ENCODE assay signal across 8 mouse cellular contexts in genomic region chr1:58423371-58424248, GRCm38 (mm10). TPM values are rescaled to one million over a fixed set of nuclear protein-coding genes. Genes with fewer than 3 reads are reported as not detected.
DNase-seq lines count a peak whose midpoint lies in the region; ATAC-seq and TF ChIP-seq lines count a peak whose summit lies in the region.

Gene Clk1, minus strand, starts transcription at chr1:58424066.

- no peak for TF ChIP-seq EP300 in MEL (IDR thresholded peaks at IDR 0.05; ENCODE audit: low read depth in 1 of 2, low read length in 2 of 2)

- H3K36me3 ChIP-seq in MEL (ENCODE audit: control insufficient read depth in 1 of 2, insufficient read depth in 2 of 2, low read length in 2 of 2), result peaks cover 19 to 22% of the 10 kb centered on the region in 2 experiments
- H3K36me3 ChIP-seq in forebrain, postnatal 0 days (ENCODE audit: insufficient read depth), result peaks cover 23% of the 10 kb centered on the region
- H3K36me3 ChIP-seq in lung, embryonic 16.5 days (ENCODE audit: control insufficient read depth, insufficient read depth, low read length), result peaks cover 23% of the 10 kb centered on the region

- ATAC-seq in forebrain, postnatal 0 days, result peak; percentile 91
- ATAC-seq in lung, embryonic 16.5 days (ENCODE audit: low read depth), result peak; percentile 97

- TF ChIP-seq POLR2A in MEL (IDR thresholded peaks at IDR 0.05; ENCODE audit: control insufficient read depth in 1 of 2, insufficient read depth in 1 of 2, low read depth in 1 of 2, low read length in 2 of 2, poor library complexity in 1 of 2), result peak; percentile 83 to 97
- TF ChIP-seq POLR2A in cerebellum, adult 2 months (IDR thresholded peaks at IDR 0.05; ENCODE audit: borderline replicate concordance, insufficient read depth, low read length), result peak; percentile 100

- no peaks in the 10 kb centered on the region for H3K27me3 ChIP-seq in MEL (ENCODE audit: control insufficient read depth in 1 of 2, insufficient read depth in 2 of 2, low read length in 2 of 2)
- no peaks in the 10 kb centered on the region for H3K27me3 ChIP-seq in cerebellum, adult 2 months (ENCODE audit: control insufficient read depth, insufficient read depth, low read length)
- no peaks in the 10 kb centered on the region for H3K27me3 ChIP-seq in forebrain, postnatal 0 days (ENCODE audit: insufficient read depth, low read length)
- H3K27me3 ChIP-seq in lung, embryonic 16.5 days (ENCODE audit: control insufficient read depth, insufficient read depth, low read depth, low read length), result no peaks in the 10 kb centered on the region

- peak; percentile 95 for DNase-seq in MEL (ENCODE audit: low read depth, low spot score)
- peak; percentile 97 to 99 for DNase-seq in cerebellum, adult 2 months
- DNase-seq in forebrain, postnatal 0 days, result peak; percentile 97
- DNase-seq in heart, postnatal 4 days, result peak; percentile 99
- DNase-seq in layer of hippocampus, adult 9-10 months (ENCODE audit: low spot score), result peak; percentile 94
- peak; percentile 99 for DNase-seq in ovary, postnatal 10 days (ENCODE audit: low spot score)
- peak; percentile 91 to 96 for DNase-seq in thymus, postnatal 10 days (ENCODE audit: low spot score in 2 of 2)

- no peak for TF ChIP-seq RAD21 in MEL (IDR thresholded peaks at IDR 0.05; ENCODE audit: low read depth, low read length)

- no peaks in the 10 kb centered on the region for H3K9me3 ChIP-seq in MEL (replicated peaks; ENCODE audit: insufficient read depth, low read length)
- H3K9me3 ChIP-seq in forebrain, postnatal 0 days (ENCODE audit: low read length), result no peaks in the 10 kb centered on the region
- H3K9me3 ChIP-seq in lung, embryonic 16.5 days (ENCODE audit: control insufficient read depth, low read length), result no peaks in the 10 kb centered on the region

- peak within 1 kb of the TSS; percentile 93 for H3K27ac ChIP-seq in MEL (ENCODE audit: control insufficient read depth, low read depth, low read length)
- peak within 1 kb of the TSS; percentile 93 for H3K27ac ChIP-seq in cerebellum, adult 2 months (ENCODE audit: insufficient read depth, low read length)
- H3K27ac ChIP-seq in forebrain, postnatal 0 days (ENCODE audit: low read depth, low read length), result peak within 1 kb of the TSS; percentile 100
- peak within 1 kb of the TSS; percentile 99 for H3K27ac ChIP-seq in lung, embryonic 16.5 days (ENCODE audit: low read length)

- H3K4me1 ChIP-seq in MEL (ENCODE audit: control insufficient read depth in 1 of 2, insufficient read depth in 2 of 2, low read length in 2 of 2), result peaks cover 0 to 5% of the 10 kb centered on the region in 2 experiments; a peak in 1 of 4 replicates
- peaks cover 3% of the 10 kb centered on the region; the same call in 1 of the 2 replicates for H3K4me1 ChIP-seq in cerebellum, adult 2 months (ENCODE audit: control insufficient read depth, insufficient read depth, low read length)
- H3K4me1 ChIP-seq in forebrain, postnatal 0 days (ENCODE audit: insufficient read depth), result peaks cover 7% of the 10 kb centered on the region
- H3K4me1 ChIP-seq in lung, embryonic 16.5 days (replicated peaks; ENCODE audit: control insufficient read depth, insufficient read depth, low read length), result peaks cover 17% of the 10 kb centered on the region

- under 1% methylated on average over 79 of the region's 79 CpGs for WGBS in cerebellum, adult 2 months
- WGBS in forebrain, postnatal 0 days, result 1% methylated on average over 79 of the region's 79 CpGs
- WGBS in lung, embryonic 16.5 days, result under 1% methylated on average over 79 of the region's 79 CpGs

- H3K4me3 ChIP-seq in MEL (ENCODE audit: control insufficient read depth in 1 of 2, insufficient read depth in 1 of 2, low read depth in 2 of 2, low read length in 2 of 2), result peak within 1 kb of the TSS; percentile 90 to 95
- peak within 1 kb of the TSS; percentile 93 for H3K4me3 ChIP-seq in cerebellum, adult 2 months (replicated peaks; ENCODE audit: insufficient read depth, low read depth, low read length)
- peak within 1 kb of the TSS; percentile 85 for H3K4me3 ChIP-seq in forebrain, postnatal 0 days (ENCODE audit: low read depth, low read length)
- H3K4me3 ChIP-seq in lung, embryonic 16.5 days (ENCODE audit: low read length), result peak within 1 kb of the TSS; percentile 93

- H3K9ac ChIP-seq in MEL (ENCODE audit: control insufficient read depth, low read depth, low read length, poor library complexity, severe bottlenecking), result peak within 1 kb of the TSS; percentile 96
- H3K9ac ChIP-seq in forebrain, postnatal 0 days, result peak within 1 kb of the TSS; percentile 99
- peak within 1 kb of the TSS; percentile 100 for H3K9ac ChIP-seq in lung, embryonic 16.5 days (ENCODE audit: low read length)

- no peak for TF ChIP-seq CTCF in MEL (IDR thresholded peaks at IDR 0.05 in 2 of 3, conservative IDR thresholded peaks at IDR 0.05 in 1 of 3; ENCODE audit: control insufficient read depth in 1 of 3, insufficient read depth in 1 of 3, low read depth in 2 of 3, low read length in 3 of 3, poor library complexity in 1 of 3, severe bottlenecking in 1 of 3)
- TF ChIP-seq CTCF in cerebellum, adult 2 months (IDR thresholded peaks at IDR 0.05; ENCODE audit: borderline replicate concordance, insufficient read depth, low read depth, low read length), result no peak
- no peak for TF ChIP-seq CTCF in forebrain, postnatal 0 days (IDR thresholded peaks at IDR 0.05; ENCODE audit: low read depth)

- peak within 1 kb of the TSS; percentile 60 for H3K4me2 ChIP-seq in forebrain, postnatal 0 days (ENCODE audit: low read depth)
- H3K4me2 ChIP-seq in lung, embryonic 16.5 days (ENCODE audit: low read depth, low read length), result peak within 1 kb of the TSS; percentile 89

- H3K79me2 ChIP-seq in MEL (ENCODE audit: control insufficient read depth, insufficient read depth, low read length, poor library complexity), result peaks cover 32% of the 10 kb centered on the region

TF ChIP-seq in MEL, 35 proteins besides CTCF, POLR2A, EP300 and RAD21 (continues in another document):
- TF ChIP-seq ETS1 (IDR thresholded peaks at IDR 0.05; ENCODE audit: low read depth, low read length) (peak; percentile 54; the same call in 1 of the 2 replicates), GABPA (IDR thresholded peaks at IDR 0.05; ENCODE audit: low read depth, low read length) (no peak), TAL1 (IDR thresholded peaks at IDR 0.05; ENCODE audit: low read length) (no peak), MAZ (IDR thresholded peaks at IDR 0.05; ENCODE audit: low read depth, low read length) (0 out of 2 replicates have a peak, but pooled peaks have one; percentile 15), JUND (IDR thresholded peaks at IDR 0.05; ENCODE audit: low read depth, low read length) (no peak), TBP (IDR thresholded peaks at IDR 0.05; ENCODE audit: low read depth, low read length) (peak; percentile 95), ZKSCAN1 (IDR thresholded peaks at IDR 0.05; ENCODE audit: low read depth, low read length) (no peak), RCOR1 (IDR thresholded peaks at IDR 0.05; ENCODE audit: low read depth, low read length) (0 out of 2 replicates have a peak, but pooled peaks have one; percentile 13), MAX (IDR thresholded peaks at IDR 0.05; ENCODE audit: low read length) (no peak), MYC (IDR thresholded peaks at IDR 0.05; ENCODE audit: low read depth, low read length) (no peak), MAFK (IDR thresholded peaks at IDR 0.05; ENCODE audit: borderline replicate concordance, low read depth, low read length) (no peak), SMC3 (IDR thresholded peaks at IDR 0.05; ENCODE audit: low read depth, low read length) (no peak), BHLHE40 (IDR thresholded peaks at IDR 0.05; ENCODE audit: borderline replicate concordance, low read depth, low read length) (no peak), MXI1 (IDR thresholded peaks at IDR 0.05; ENCODE audit: low read depth, low read length) (peak; percentile 33; the same call in 1 of the 2 replicates), ZNF384 (IDR thresholded peaks at IDR 0.05; ENCODE audit: low read depth, low read length) (no peak), USF1 (IDR thresholded peaks at IDR 0.05; ENCODE audit: low read depth, low read length) (no peak), POLR2AphosphoS5 (IDR thresholded peaks at IDR 0.05; ENCODE audit: borderline replicate concordance, low read depth, low read length) (peak; percentile 92; the same call in 1 of the 2 replicates), E2F4 (IDR thresholded peaks at IDR 0.05; ENCODE audit: borderline replicate concordance, low read depth, low read length) (0 out of 2 replicates have a peak, but pooled peaks have one; percentile 40), CHD2 (IDR thresholded peaks at IDR 0.05; ENCODE audit: low read length) (no peak), KAT2A (conservative IDR thresholded peaks at IDR 0.05; ENCODE audit: low read depth, low read length) (no peak; the same call in 1 of the 2 replicates), HCFC1 (IDR thresholded peaks at IDR 0.05; ENCODE audit: low read depth, low read length) (peak; percentile 67), TCF12 (IDR thresholded peaks at IDR 0.05; ENCODE audit: low read depth, low read length) (peak; percentile 74), MEF2A (IDR thresholded peaks at IDR 0.05; ENCODE audit: extremely low read depth, insufficient replicate concordance, low read depth, low read length, poor library complexity, severe bottlenecking) (no peak), NELFE (IDR thresholded peaks at IDR 0.05; ENCODE audit: low read depth, low read length) (peak; percentile 94), GATA1 (IDR thresholded peaks at IDR 0.05; ENCODE audit: low read depth, low read length) (no peak), ZMIZ1 (IDR thresholded peaks at IDR 0.05; ENCODE audit: low read depth, low read length) (peak; percentile 97), UBTF (IDR thresholded peaks at IDR 0.05; ENCODE audit: borderline replicate concordance, insufficient read depth, low read depth, low read length) (no peak), USF2 (IDR thresholded peaks at IDR 0.05; ENCODE audit: borderline replicate concordance in 1 of 2, insufficient read depth in 1 of 2, low read depth in 1 of 2, low read length in 2 of 2) (no peak), SIN3A (IDR thresholded peaks at IDR 0.05; ENCODE audit: low read length) (peak; percentile 49), ELF1 (IDR thresholded peaks at IDR 0.05; ENCODE audit: low read depth, low read length) (no peak; the same call in 1 of the 2 replicates)

RNA-seq across cellular contexts. Expression of gene Clk1, which starts in this region (rescaled TPM):
- 32.5 and 35.8 TPM in 2 replicates for total RNA-seq in MEL (2012; rRNA removed)
- 1,000 to 10,000 TPM in 1 of 2 experiments, 10 to 100 TPM in 1; 41.1 to 1,029 TPM for polyA plus RNA-seq in MEL (2012; ENCODE audit: insufficient read depth in 1 of 2, insufficient read length in 2 of 2, low read depth in 1 of 2, low replicate concordance in 2 of 2, missing spikeins in 1 of 2)
- polyA plus RNA-seq in cerebellum, adult 2 months (2012; rRNA removed), result 252 TPM in 2 replicates
- total RNA-seq in forebrain, postnatal 0 days (2014; rRNA removed), result 121 and 143 TPM in 2 replicates
- 62.6 and 86.0 TPM in 2 replicates for polyA plus RNA-seq in forebrain, postnatal 0 days (2015; fragmentation: Nextera tagmentation; extraction: Ambion mirVana)
- total RNA-seq in heart, postnatal 4 days (2021), result 10 to 100 TPM; 60.7 to 61.5 TPM
- 205 and 227 TPM in 2 replicates for polyA plus RNA-seq in lung, embryonic 16.5 days (2015; fragmentation: Nextera tagmentation; extraction: Ambion mirVana)

Comparison
In these comparisons a context has a peak if more than half of its experiments do, and no peak if none do; other contexts are left out.
1. Peak in every context shown above with its lines: DNase-seq, ATAC-seq, H3K4me3 ChIP-seq and H3K27ac ChIP-seq.